Mouse (Mus musculus) ES-Bruce4 (cell line): Measurements from ENCODE around the gene Selenop. TPM values are rescaled to one million over a fixed set of nuclear protein-coding genes. Genes with fewer than 3 reads are reported as not detected.

Experiments
- H3K27ac ChIP-seq: 2 replicates; pipeline ENCODE4 v1.5.1; 2012; ENCODE audit warnings: low read length, inconsistent platforms; ENCODE audit not compliant: insufficient read depth
- H3K27me3 ChIP-seq: 2 replicates; pipeline ENCODE4 v1.6.1; 2012; ENCODE audit warnings: mild to moderate bottlenecking, low read length, inconsistent platforms; ENCODE audit not compliant: control insufficient read depth, poor library complexity, insufficient read depth, severe bottlenecking
- H3K36me3 ChIP-seq: 2 replicates; pipeline ENCODE4 v1.6.1; 2012; ENCODE audit warnings: inconsistent platforms, mild to moderate bottlenecking, low read length, moderate library complexity; ENCODE audit not compliant: control insufficient read depth, poor library complexity, insufficient read depth, severe bottlenecking
- H3K4me1 ChIP-seq: one replicate; pipeline ENCODE4 v1.8.1; 2011; ENCODE audit warnings: low read length; ENCODE audit not compliant: control insufficient read depth, insufficient read depth
- H3K4me3 ChIP-seq: 2 replicates; pipeline ENCODE4 v1.5.1; 2011; ENCODE audit warnings: low read depth, mild to moderate bottlenecking, low read length
- H3K9ac ChIP-seq: 2 replicates; pipeline ENCODE4 v1.6.1; 2012; ENCODE audit warnings: low read depth, mild to moderate bottlenecking, inconsistent platforms; ENCODE audit not compliant: poor library complexity, severe bottlenecking
- H3K9me3 ChIP-seq: replicated peaks from 2 replicates; pipeline ENCODE4 v1.6.1; 2012; ENCODE audit warnings: mild to moderate bottlenecking, low read length, inconsistent platforms; ENCODE audit not compliant: control insufficient read depth, poor library complexity, insufficient read depth, severe bottlenecking
- CTCF ChIP-seq: IDR thresholded peaks from one replicate; pipeline ENCODE4 v1.8.1; 2011; ENCODE audit warnings: low read depth, low read length
- EP300 ChIP-seq: IDR thresholded peaks from 2 replicates; pipeline ENCODE4 v1.6.1; 2011; ENCODE audit warnings: low read depth, low read length; ENCODE audit not compliant: insufficient read depth
- POLR2A ChIP-seq: IDR thresholded peaks from one replicate; pipeline ENCODE4 v1.8.1; 2011; ENCODE audit warnings: low read length; ENCODE audit not compliant: insufficient read depth
- polyA plus RNA-seq: library from polyadenylated mRNA; stranded (reverse); fragments of >200 nt; gene quantifications from 2 replicates; pipeline ENCODE4 v1.2.4, GENCODE M21; 2011; ENCODE audit warnings: low read depth; ENCODE audit not compliant: missing spikeins, insufficient read depth, insufficient read length

Gene Selenop
- polyA plus RNA-seq, 1 experiment: 19.3 TPM

DNA sequence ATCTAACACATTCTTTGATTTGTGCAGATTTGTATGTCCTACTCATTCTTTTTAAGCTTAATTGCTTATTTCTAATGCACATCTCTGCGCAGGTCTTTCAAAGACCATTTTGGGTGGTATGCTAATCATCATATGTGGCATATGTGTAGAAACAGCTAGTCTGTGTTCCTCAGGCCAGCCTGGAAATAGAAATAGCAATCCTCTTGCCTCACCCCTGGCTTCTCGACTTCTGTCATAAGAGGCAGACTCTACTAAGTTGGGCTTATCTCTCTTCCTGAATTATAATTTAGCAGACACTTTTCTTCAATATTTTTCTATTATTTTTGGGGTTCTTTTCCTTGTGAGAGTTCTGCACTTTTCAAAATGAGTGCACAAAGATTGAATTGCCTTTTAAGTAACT, 17.7 kb upstream of the Selenop start:
- no peak overlapping the region for H3K27ac ChIP-seq
- no peaks in the 10 kb centered on the region for H3K4me1 ChIP-seq
- no peak for TF ChIP-seq POLR2A
- H3K36me3 ChIP-seq: no peaks in the 10 kb centered on the region
- H3K9me3 ChIP-seq: peaks cover 5% of the 10 kb centered on the region; the same call in 1 of the 2 replicates
- no peak overlapping the region for H3K4me3 ChIP-seq
- H3K27me3 ChIP-seq: no peaks in the 10 kb centered on the region
- H3K9ac ChIP-seq: no peak overlapping the region

GRCm38 (mm10) chr15:3251031-3251717, 17.2 kb upstream of the Selenop start:
- Histone ChIP-seq H3K9ac (no peak overlapping the region), H3K4me3 (no peak overlapping the region), H3K27ac (no peak overlapping the region), H3K36me3 (no peaks in the 10 kb centered on the region), H3K27me3 (no peaks in the 10 kb centered on the region), H3K9me3 (peaks cover 5% of the 10 kb centered on the region; the same call in 1 of the 2 replicates), H3K4me1 (no peaks in the 10 kb centered on the region)
- TF ChIP-seq POLR2A: no peak
- TF ChIP-seq CTCF: no peak
- TF ChIP-seq EP300: no peak

DNA sequence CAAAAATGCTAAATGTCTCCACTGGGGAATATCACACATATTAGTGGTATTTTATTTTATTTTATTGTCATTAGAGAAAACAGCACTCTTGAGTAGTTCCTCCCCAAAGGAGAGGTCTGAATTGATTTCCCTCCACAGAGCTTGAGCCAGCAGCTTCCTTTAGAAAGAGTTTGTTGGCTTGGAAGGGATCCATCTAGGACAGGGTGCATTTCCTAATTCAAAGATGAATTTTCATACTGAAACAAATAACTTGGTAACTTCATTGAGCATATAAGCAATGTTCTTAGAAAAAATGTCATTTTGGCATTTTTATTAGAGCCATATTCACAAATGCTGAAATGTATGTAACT, 16.7 kb upstream of the Selenop start:
- H3K9ac ChIP-seq: no peak overlapping the region
- TF ChIP-seq CTCF (no peak), EP300 (no peak), POLR2A (no peak)
- H3K9me3 ChIP-seq: peaks cover 5% of the 10 kb centered on the region; the same call in 1 of the 2 replicates
- no peak overlapping the region for H3K27ac ChIP-seq
- H3K27me3 ChIP-seq: no peaks in the 10 kb centered on the region
- H3K4me1 ChIP-seq: no peaks in the 10 kb centered on the region
- no peaks in the 10 kb centered on the region for H3K36me3 ChIP-seq
- H3K4me3 ChIP-seq: no peak overlapping the region

DNA sequence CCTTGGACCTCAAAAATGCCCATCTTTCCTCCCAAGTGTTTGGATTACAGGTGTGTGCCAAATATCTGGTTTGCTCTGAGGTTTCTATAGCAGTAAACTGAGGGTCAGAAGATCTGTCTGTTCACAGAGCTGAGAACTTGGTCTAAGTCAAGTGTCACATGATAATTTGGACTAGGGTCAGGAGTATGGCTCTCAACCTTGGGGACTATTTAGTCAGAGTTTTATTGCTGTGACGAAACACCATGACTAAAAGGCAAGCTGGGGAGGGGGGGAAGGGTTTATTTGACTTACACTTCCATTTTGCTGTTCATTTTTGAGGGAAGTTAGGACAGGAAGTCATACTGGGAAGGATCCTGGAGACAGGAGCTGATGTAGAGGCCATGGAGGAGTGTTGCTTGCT, 9.3 kb upstream of the Selenop start:
- H3K36me3 ChIP-seq: no peaks in the 10 kb centered on the region
- no peaks in the 10 kb centered on the region for H3K27me3 ChIP-seq
- H3K27ac ChIP-seq: no peak overlapping the region

DNA sequence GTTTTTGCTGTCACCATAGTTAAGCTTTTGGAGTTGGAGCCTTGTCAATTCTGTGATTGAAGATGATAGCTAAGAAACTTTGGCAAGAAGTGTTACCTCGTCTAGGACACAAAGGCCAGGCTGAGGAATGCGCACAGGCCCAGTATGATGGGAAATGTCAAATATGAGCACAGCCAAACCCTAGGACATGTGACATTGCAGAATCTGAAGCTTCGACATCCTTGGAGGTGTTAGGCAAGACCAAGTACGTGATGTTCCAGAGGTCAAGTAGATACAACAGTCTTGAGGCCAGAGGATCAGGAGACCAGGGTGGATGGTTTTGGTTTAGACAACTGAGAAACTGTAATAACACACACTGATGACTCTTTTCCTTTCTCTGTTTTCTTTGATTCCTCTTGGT, 8.0 kb upstream of the Selenop start:
- Histone ChIP-seq H3K4me1 (no peaks in the 10 kb centered on the region), H3K9ac (no peak overlapping the region), H3K27me3 (no peaks in the 10 kb centered on the region), H3K4me3 (no peak overlapping the region), H3K36me3 (no peaks in the 10 kb centered on the region), H3K9me3 (no peaks in the 10 kb centered on the region), H3K27ac (no peak overlapping the region)
- no peak for TF ChIP-seq POLR2A
- TF ChIP-seq EP300: no peak
- TF ChIP-seq CTCF: no peak

More for the DNA sequence above, 9.3 kb upstream of the Selenop start:
- peaks cover 5% of the 10 kb centered on the region; the same call in 1 of the 2 replicates for H3K9me3 ChIP-seq
- H3K9ac ChIP-seq: no peak overlapping the region
- no peaks in the 10 kb centered on the region for H3K4me1 ChIP-seq
- no peak overlapping the region for H3K4me3 ChIP-seq
- TF ChIP-seq EP300 (no peak), POLR2A (no peak), CTCF (no peak)

DNA sequence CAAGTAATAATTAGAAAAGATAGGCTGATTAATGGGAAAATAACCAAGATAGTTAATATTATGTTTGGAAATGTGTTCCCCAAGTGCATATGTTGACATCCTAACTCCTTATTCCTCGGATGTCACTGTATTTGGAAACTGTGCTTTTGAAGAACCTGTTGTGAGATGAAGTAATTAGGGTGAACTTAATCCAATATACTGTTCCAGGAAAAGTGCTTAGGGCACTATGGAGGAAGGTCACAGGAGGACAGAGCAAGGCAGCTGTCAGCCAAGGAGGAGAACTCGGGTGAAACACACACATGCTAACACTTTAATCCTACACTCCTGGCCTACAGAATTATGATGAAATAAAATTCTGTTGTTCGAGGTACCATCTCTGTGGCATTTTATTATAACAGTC, 5.5 kb upstream of the Selenop start:
- Histone ChIP-seq H3K36me3 (no peaks in the 10 kb centered on the region), H3K27ac (no peak overlapping the region), H3K4me3 (no peak overlapping the region), H3K4me1 (no peaks in the 10 kb centered on the region), H3K27me3 (no peaks in the 10 kb centered on the region), H3K9me3 (no peaks in the 10 kb centered on the region), H3K9ac (no peak overlapping the region)
- no peak for TF ChIP-seq POLR2A
- TF ChIP-seq EP300: no peak
- no peak for TF ChIP-seq CTCF
